Mouse (Mus musculus): Measurements from ENCODE around the gene Mrgprf. TPM values are rescaled to one million over a fixed set of nuclear protein-coding genes. Genes with fewer than 3 reads are reported as not detected.

The Mrgprf gene
- polyA plus RNA-seq, 1 experiment from 2014 or later, result 0.20 TPM

DNA sequence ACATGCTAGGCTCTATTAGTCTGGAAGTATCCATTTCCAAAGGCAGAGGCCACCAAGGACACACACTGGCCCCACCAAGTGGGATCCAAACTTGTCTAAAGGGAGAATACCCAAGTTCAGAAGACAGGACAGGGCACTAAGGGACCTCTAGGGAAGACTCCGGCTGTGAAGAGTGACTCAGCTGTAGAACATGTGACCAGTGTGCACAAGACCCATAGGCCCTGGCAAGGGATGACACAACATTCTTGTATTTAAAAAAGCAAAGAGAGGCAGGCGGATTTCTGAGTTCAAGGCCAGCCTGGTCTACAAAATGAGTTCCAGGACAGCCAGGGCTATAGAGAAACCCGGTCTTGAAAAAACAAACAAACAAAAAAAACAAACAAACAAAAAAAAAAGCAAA is 25.1 kb upstream of the Mrgprf start:
- Histone ChIP-seq H3K27me3 (ENCODE audit: control insufficient read depth, insufficient read depth, low read length) (no peaks in the 10 kb centered on the region), H3K36me3 (ENCODE audit: control insufficient read depth, insufficient read depth, low read length) (peaks cover 2% of the 10 kb centered on the region), H3K27ac (ENCODE audit: low read depth, low read length) (no peak overlapping the region), H3K9me3 (ENCODE audit: control insufficient read depth, low read length) (no peaks in the 10 kb centered on the region), H3K4me3 (ENCODE audit: low read depth, low read length) (no peak overlapping the region), H3K4me2 (ENCODE audit: low read depth, low read length, severe bottlenecking) (no peak overlapping the region), H3K4me1 (replicated peaks; ENCODE audit: control insufficient read depth, insufficient read depth, low read length) (no peaks in the 10 kb centered on the region), H3K9ac (ENCODE audit: low read length) (no peak overlapping the region)
- DNase-seq (ENCODE audit: low spot score), result no peak
- ATAC-seq (replicated peaks; ENCODE audit: low FRiP score), result no peak
- 89% methylated on average over 3 of the region's 3 CpGs for WGBS

DNA sequence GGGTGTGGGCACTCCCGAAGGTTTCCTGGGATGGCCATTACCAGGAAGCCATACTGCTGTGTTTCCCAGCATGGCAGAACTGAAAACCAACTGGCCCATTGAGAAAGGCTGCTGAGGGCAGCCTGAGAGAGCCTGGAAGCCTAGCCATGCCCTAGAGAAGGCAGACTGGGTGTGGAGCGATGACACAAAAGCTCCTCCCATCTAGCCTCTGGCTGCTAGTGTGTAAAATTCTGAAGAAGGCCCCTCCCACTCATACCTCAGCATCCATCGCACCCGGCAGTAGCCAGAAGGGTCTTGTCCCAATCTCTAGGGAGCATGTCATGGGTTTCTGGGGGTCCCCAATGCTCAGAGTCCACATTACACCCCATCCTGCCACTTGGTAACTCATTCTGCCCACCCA is 19.2 kb upstream of the Mrgprf start:
- WGBS, result 85% methylated on average over 4 of the region's 4 CpGs
- Histone ChIP-seq H3K27me3 (ENCODE audit: control insufficient read depth, insufficient read depth, low read length) (no peaks in the 10 kb centered on the region), H3K4me3 (ENCODE audit: low read depth, low read length) (no peak overlapping the region), H3K9ac (ENCODE audit: low read length) (no peak overlapping the region), H3K36me3 (ENCODE audit: control insufficient read depth, insufficient read depth, low read length) (peaks cover 1% of the 10 kb centered on the region), H3K27ac (ENCODE audit: low read depth, low read length) (no peak overlapping the region), H3K4me2 (ENCODE audit: low read depth, low read length, severe bottlenecking) (no peak overlapping the region), H3K4me1 (replicated peaks; ENCODE audit: control insufficient read depth, insufficient read depth, low read length) (no peaks in the 10 kb centered on the region), H3K9me3 (ENCODE audit: control insufficient read depth, low read length) (no peaks in the 10 kb centered on the region)
- DNase-seq (ENCODE audit: low spot score) (no peak), ATAC-seq (replicated peaks; ENCODE audit: low FRiP score) (no peak)

DNA sequence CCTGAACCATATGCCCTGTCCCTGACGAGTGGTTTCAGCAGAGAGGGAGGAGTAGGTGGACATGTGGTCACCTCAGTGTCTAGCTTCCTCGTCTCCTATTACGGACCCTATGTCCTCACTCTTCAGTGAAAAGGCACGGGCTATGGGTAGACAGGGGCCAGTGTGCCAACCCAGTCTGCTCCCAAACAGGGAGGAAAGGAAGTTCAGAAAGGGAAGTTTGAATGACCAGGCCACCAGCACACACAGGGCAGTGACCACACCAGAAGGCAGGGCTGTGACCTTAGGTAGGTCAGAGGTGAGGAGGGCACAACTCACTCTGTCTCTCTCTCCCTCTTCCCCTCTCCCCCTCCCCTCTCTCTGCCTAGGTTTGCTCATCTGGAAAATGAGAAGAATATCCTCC is 17.6 kb upstream of the Mrgprf start:
- H3K9me3 ChIP-seq (ENCODE audit: control insufficient read depth, low read length), result no peaks in the 10 kb centered on the region
- peak overlapping the region; percentile 58 for H3K4me2 ChIP-seq (ENCODE audit: low read depth, low read length, severe bottlenecking)
- no peaks in the 10 kb centered on the region for H3K4me1 ChIP-seq (replicated peaks; ENCODE audit: control insufficient read depth, insufficient read depth, low read length)
- ATAC-seq (replicated peaks; ENCODE audit: low FRiP score) (0 out of 2 replicates have a peak, but pooled peaks have one; percentile 3), DNase-seq (ENCODE audit: low spot score) (no peak)
- H3K27me3 ChIP-seq (ENCODE audit: control insufficient read depth, insufficient read depth, low read length), result no peaks in the 10 kb centered on the region
- H3K27ac ChIP-seq (ENCODE audit: low read depth, low read length), result no peak overlapping the region
- peak overlapping the region; percentile 55 for H3K9ac ChIP-seq (ENCODE audit: low read length)
- 58% methylated on average over 4 of the region's 4 CpGs for whole genome bisulfite sequencing
- H3K36me3 ChIP-seq (ENCODE audit: control insufficient read depth, insufficient read depth, low read length), result no peaks in the 10 kb centered on the region; the same call in 1 of the 2 replicates
- H3K4me3 ChIP-seq (ENCODE audit: low read depth, low read length), result peak overlapping the region; percentile 48

DNA sequence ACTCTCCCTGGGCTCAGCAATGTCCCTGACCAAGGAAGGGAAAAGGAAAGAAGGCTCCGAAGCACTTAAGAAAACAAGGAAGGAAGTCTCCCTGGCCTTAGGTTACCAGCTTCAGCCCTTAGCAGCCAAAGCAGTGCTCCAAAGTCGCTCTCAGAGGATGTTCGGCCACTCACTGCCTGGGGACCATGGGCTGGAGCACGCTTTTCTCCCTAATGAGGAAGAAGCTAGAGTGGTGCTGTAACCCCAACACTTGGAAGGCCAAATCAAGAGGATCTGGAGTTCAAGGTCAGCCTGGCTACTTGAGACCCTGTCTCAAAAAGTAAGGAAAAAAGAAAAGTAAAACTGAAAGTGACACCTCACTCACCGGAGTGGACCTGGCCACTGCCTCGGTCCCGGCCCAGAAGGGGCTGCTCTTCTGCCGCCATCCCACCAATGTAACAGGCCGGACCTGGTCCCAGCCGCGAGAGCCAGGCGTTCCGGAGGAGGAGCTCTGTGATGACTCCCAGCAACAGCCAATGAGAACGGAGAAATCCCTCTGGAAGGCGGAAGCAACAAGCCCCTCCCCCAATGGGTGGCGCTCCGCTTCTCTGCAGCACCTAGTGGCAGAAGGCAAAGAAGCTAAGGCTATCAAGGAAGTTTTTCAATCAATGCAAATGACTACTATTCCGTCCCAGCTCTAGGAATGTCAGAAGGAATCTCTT is 17.0 kb upstream of the Mrgprf start, which contains the start of gene Tpcn2:
Gene Tpcn2 (minus strand): TSS at position 525 of the 701 bp plus-strand sequence.
- no peaks in the 10 kb centered on the region for H3K27me3 ChIP-seq (ENCODE audit: control insufficient read depth, insufficient read depth, low read length)
- WGBS, result 5% methylated on average over 18 of the region's 18 CpGs

DNA sequence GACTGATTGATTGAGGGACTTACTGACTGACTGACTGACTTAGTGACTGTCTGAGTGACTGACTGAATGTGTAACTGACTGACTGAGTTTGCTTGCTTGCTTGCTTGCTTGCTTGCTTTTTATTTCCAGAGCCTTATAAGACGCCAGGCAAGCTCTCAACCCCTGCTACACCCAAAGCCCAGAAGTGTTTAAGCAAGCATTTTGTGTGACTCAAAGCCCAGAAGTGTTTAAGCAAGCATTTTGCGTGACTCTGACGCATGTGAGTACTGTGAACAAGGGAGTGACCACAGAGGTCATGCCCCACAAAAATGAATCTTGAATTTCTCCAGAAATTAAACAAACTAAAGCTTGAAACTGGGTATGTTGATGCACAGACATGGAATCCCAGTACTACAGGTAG is 16.3 kb upstream of the Mrgprf start:
- Histone ChIP-seq H3K36me3 (ENCODE audit: control insufficient read depth, insufficient read depth, low read length) (no peaks in the 10 kb centered on the region), H3K27ac (ENCODE audit: low read depth, low read length) (no peak overlapping the region), H3K9me3 (ENCODE audit: control insufficient read depth, low read length) (no peaks in the 10 kb centered on the region), H3K4me1 (replicated peaks; ENCODE audit: control insufficient read depth, insufficient read depth, low read length) (no peaks in the 10 kb centered on the region), H3K4me2 (ENCODE audit: low read depth, low read length, severe bottlenecking) (peak overlapping the region; percentile 58; the same call in 1 of the 2 replicates), H3K9ac (ENCODE audit: low read length) (no peak overlapping the region), H3K27me3 (ENCODE audit: control insufficient read depth, insufficient read depth, low read length) (no peaks in the 10 kb centered on the region), H3K4me3 (ENCODE audit: low read depth, low read length) (no peak overlapping the region; the same call in 1 of the 2 replicates)
- ATAC-seq (replicated peaks; ENCODE audit: low FRiP score) (no peak), DNase-seq (ENCODE audit: low spot score) (no peak)
- 66% methylated on average over 3 of the region's 3 CpGs for WGBS

More for the DNA sequence above, 17.0 kb upstream of the Mrgprf start, which contains the start of gene Tpcn2:
- Histone ChIP-seq H3K4me3 (ENCODE audit: low read depth, low read length) (peak within 1 kb of the TSS; percentile 48), H3K4me2 (ENCODE audit: low read depth, low read length, severe bottlenecking) (peak within 1 kb of the TSS; percentile 58), H3K27ac (ENCODE audit: low read depth, low read length) (no peak within 1 kb of the TSS), H3K9me3 (ENCODE audit: control insufficient read depth, low read length) (no peaks in the 10 kb centered on the region), H3K9ac (ENCODE audit: low read length) (peak within 1 kb of the TSS; percentile 55), H3K4me1 (replicated peaks; ENCODE audit: control insufficient read depth, insufficient read depth, low read length) (no peaks in the 10 kb centered on the region), H3K36me3 (ENCODE audit: control insufficient read depth, insufficient read depth, low read length) (no peaks in the 10 kb centered on the region; the same call in 1 of the 2 replicates)
- ATAC-seq (replicated peaks; ENCODE audit: low FRiP score) (peak; percentile 93), DNase-seq (ENCODE audit: low spot score) (peak; percentile 96)

DNA sequence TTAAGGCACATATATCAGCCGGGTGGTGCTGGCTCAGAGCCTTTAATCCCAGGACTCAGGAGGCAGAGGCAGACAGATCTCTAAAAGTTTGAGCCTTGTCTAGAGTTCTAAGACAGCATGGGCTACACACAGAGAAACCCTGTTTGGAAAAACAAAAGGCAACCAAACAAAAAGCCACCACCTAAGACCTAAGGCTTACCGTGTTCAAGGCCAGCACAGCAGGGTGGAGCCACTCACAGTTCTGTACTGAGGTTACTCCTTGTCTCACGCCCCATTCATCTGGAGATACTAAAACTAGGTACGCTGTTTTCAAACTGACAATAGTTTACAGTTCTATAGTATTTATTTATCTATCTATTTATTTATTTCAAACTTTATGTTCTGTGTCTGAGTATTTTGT is 15.2 kb upstream of the Mrgprf start:
- H3K36me3 ChIP-seq (ENCODE audit: control insufficient read depth, insufficient read depth, low read length), result no peaks in the 10 kb centered on the region
- DNase-seq (ENCODE audit: low spot score) (no peak), ATAC-seq (replicated peaks; ENCODE audit: low FRiP score) (no peak)
- no peaks in the 10 kb centered on the region for H3K27me3 ChIP-seq (ENCODE audit: control insufficient read depth, insufficient read depth, low read length)
- no peak overlapping the region for H3K9ac ChIP-seq (ENCODE audit: low read length)
- H3K9me3 ChIP-seq (ENCODE audit: control insufficient read depth, low read length), result no peaks in the 10 kb centered on the region
- 77% methylated on average over 4 of the region's 4 CpGs for WGBS
- no peak overlapping the region for H3K4me2 ChIP-seq (ENCODE audit: low read depth, low read length, severe bottlenecking)
- H3K27ac ChIP-seq (ENCODE audit: low read depth, low read length), result no peak overlapping the region
- H3K4me3 ChIP-seq (ENCODE audit: low read depth, low read length), result no peak overlapping the region
- H3K4me1 ChIP-seq (replicated peaks; ENCODE audit: control insufficient read depth, insufficient read depth, low read length), result no peaks in the 10 kb centered on the region

DNA sequence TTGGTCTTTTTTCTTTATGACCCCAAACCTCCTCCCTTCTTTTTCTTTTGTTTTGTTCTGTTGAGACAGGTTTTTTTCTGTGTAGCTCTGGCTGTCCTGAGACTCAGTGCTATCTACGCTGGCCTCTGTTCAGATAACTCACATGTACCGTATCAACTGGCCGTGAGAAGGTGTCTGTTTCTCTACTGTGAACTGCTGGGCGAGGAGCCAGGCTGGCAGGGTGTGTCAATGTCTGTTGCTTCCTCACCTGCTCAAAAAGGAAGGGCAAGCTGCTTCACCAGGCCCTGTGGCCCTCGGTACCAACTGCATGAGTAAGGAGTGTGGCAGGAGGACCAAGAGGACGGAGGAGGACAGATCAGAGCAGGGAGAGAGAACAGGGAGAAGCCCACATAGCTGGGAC is 13.2 kb upstream of the Mrgprf start:
- WGBS, result 84% methylated on average over 6 of the region's 6 CpGs
- DNase-seq (ENCODE audit: low spot score) (no peak), ATAC-seq (replicated peaks; ENCODE audit: low FRiP score) (no peak)
- Histone ChIP-seq H3K27me3 (ENCODE audit: control insufficient read depth, insufficient read depth, low read length) (no peaks in the 10 kb centered on the region), H3K27ac (ENCODE audit: low read depth, low read length) (no peak overlapping the region), H3K4me1 (replicated peaks; ENCODE audit: control insufficient read depth, insufficient read depth, low read length) (no peaks in the 10 kb centered on the region), H3K9me3 (ENCODE audit: control insufficient read depth, low read length) (no peaks in the 10 kb centered on the region), H3K9ac (ENCODE audit: low read length) (no peak overlapping the region), H3K4me2 (ENCODE audit: low read depth, low read length, severe bottlenecking) (no peak overlapping the region), H3K36me3 (ENCODE audit: control insufficient read depth, insufficient read depth, low read length) (no peaks in the 10 kb centered on the region), H3K4me3 (ENCODE audit: low read depth, low read length) (no peak overlapping the region)

DNA sequence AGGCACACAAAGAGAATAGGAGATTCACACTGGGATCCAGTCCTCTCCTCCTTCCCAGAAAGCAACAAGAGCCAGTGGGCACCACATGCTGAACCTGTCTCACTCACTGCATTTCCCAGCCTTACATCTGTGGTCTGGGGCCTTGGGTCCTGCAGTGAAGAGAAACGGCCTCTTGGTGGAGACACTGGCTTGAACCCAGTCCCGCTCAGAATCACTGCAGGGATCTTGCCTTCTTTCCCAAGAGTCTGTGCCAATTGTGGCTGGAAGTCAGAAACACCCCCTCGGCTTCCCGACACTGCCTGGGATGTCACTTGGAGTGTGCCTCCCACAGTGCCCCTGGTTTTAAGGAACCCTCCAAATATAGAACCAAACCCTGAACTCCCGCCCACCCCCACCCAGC is 11.3 kb upstream of the Mrgprf start:
- 23% methylated on average over 5 of the region's 5 CpGs for WGBS
- H3K27ac ChIP-seq (ENCODE audit: low read depth, low read length), result no peak overlapping the region
- H3K36me3 ChIP-seq (ENCODE audit: control insufficient read depth, insufficient read depth, low read length), result no peaks in the 10 kb centered on the region
- H3K27me3 ChIP-seq (ENCODE audit: control insufficient read depth, insufficient read depth, low read length), result no peaks in the 10 kb centered on the region
- DNase-seq (ENCODE audit: low spot score) (no peak), ATAC-seq (replicated peaks; ENCODE audit: low FRiP score) (no peak)
- H3K9ac ChIP-seq (ENCODE audit: low read length), result no peak overlapping the region
- no peaks in the 10 kb centered on the region for H3K4me1 ChIP-seq (replicated peaks; ENCODE audit: control insufficient read depth, insufficient read depth, low read length)
- H3K9me3 ChIP-seq (ENCODE audit: control insufficient read depth, low read length), result no peaks in the 10 kb centered on the region
- H3K4me2 ChIP-seq (ENCODE audit: low read depth, low read length, severe bottlenecking), result no peak overlapping the region
- H3K4me3 ChIP-seq (ENCODE audit: low read depth, low read length), result no peak overlapping the region

DNA sequence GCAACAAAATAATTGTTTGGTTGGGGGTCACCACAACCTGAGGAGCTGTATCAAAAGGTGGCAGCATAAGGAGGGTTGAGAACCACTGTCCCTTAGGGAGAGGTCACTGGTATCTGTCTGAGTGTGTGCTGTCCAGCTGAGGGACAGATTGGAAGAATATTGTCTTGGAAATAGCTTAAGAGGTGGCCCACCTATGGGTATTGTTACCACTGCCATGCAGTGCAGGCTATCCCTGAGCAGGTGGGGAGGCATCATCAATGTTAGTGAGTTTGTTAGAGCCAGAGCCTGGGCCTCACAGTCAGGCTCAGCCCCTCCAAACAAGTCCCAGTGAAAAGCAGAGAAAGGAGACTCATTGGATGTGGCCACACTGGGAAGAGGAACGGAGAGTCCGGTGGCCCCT is 8.8 kb upstream of the Mrgprf start:
- Histone ChIP-seq H3K4me2 (ENCODE audit: low read depth, low read length, severe bottlenecking) (no peak overlapping the region), H3K9me3 (ENCODE audit: control insufficient read depth, low read length) (no peaks in the 10 kb centered on the region), H3K4me1 (replicated peaks; ENCODE audit: control insufficient read depth, insufficient read depth, low read length) (no peaks in the 10 kb centered on the region), H3K9ac (ENCODE audit: low read length) (no peak overlapping the region), H3K27ac (ENCODE audit: low read depth, low read length) (no peak overlapping the region), H3K36me3 (ENCODE audit: control insufficient read depth, insufficient read depth, low read length) (no peaks in the 10 kb centered on the region), H3K27me3 (ENCODE audit: control insufficient read depth, insufficient read depth, low read length) (no peaks in the 10 kb centered on the region), H3K4me3 (ENCODE audit: low read depth, low read length) (no peak overlapping the region)
- ATAC-seq (replicated peaks; ENCODE audit: low FRiP score) (no peak), DNase-seq (ENCODE audit: low spot score) (no peak)
- WGBS, result 90% methylated on average over 2 of the region's 2 CpGs

Data from forebrain, embryonic 11.5 days (tissue).